Mouse (Mus musculus) limb, embryonic 10.5 days (tissue): ENCODE measurements at regions not wholly inside any gene's neighbourhood (a gene's known extent, or its start where the extent isn't known, plus 50 kb on each side); places are given as distances from the start of the nearest gene placed in this dataset.
"Not testable (repeated sequence)": the region's sequence is repeated elsewhere in the genome, so short reads cannot be mapped to it uniquely, and the experiment has no call there.

Experiments
- DNase-seq: peaks from one replicate; pipeline ENCODE4 v3.0.0-alpha.2; 2017; ENCODE audit warnings: low spot score
- H3K27ac ChIP-seq: fragments of 300-500 bp; sonication (generic); 2 replicates; pipeline ENCODE4 v1.5.1; 2016; ENCODE audit warnings: mild to moderate bottlenecking
- H3K27me3 ChIP-seq: fragments of 300-500 bp; sonication (generic); 2 replicates; pipeline ENCODE4 v1.6.1; 2016; ENCODE audit warnings: low read depth, mild to moderate bottlenecking; ENCODE audit not compliant: poor library complexity, severe bottlenecking
- H3K36me3 ChIP-seq: fragments of 300-500 bp; sonication (generic); 2 replicates; pipeline ENCODE4 v1.6.1; 2016; ENCODE audit warnings: mild to moderate bottlenecking, moderate library complexity
- H3K4me1 ChIP-seq: fragments of 300-500 bp; sonication (generic); 2 replicates; pipeline ENCODE4 v1.6.1; 2016
- H3K4me3 ChIP-seq: fragments of 300-500 bp; sonication (generic); 2 replicates; pipeline ENCODE4 v1.5.1; 2016; ENCODE audit warnings: mild to moderate bottlenecking, moderate library complexity
- H3K9me3 ChIP-seq: fragments of 300-500 bp; sonication (generic); replicated peaks from 2 replicates; pipeline ENCODE4 v1.6.1; 2016; ENCODE audit warnings: mild to moderate bottlenecking
- whole genome bisulfite sequencing: fragments of 180-500 bp; shearing (Covaris S2); methylation state at CpG from one replicate; pipeline ENCODE4 v1.1.7; 2016; 5-methylcytosine and 5-hydroxymethylcytosine counted together

GRCm38 (mm10) chr17:82674593-82674992, 540.5 kb upstream of the Pkdcc start:
- 92% methylated on average over 2 of the region's 2 CpGs for WGBS
- Histone ChIP-seq H3K36me3 (no peaks in the 10 kb centered on the region), H3K27ac (no peak overlapping the region), H3K27me3 (no peaks in the 10 kb centered on the region), H3K4me3 (no peak overlapping the region), H3K4me1 (no peaks in the 10 kb centered on the region), H3K9me3 (no peaks in the 10 kb centered on the region)
- DNase-seq, result no peak

- not testable (repeated sequence) for H3K27me3 ChIP-seq, H3K27ac ChIP-seq, H3K4me3 ChIP-seq, H3K36me3 ChIP-seq, H3K9me3 ChIP-seq, DNase-seq, H3K4me1 ChIP-seq
- WGBS, result 93% methylated on average over 1 of the region's 1 CpGs
These were observed 548.5 kb upstream of the Pkdcc start for GRCm38 (mm10) chr17:82666557-82666956.

- Histone ChIP-seq H3K36me3 (no peaks in the 10 kb centered on the region), H3K27ac (no peak overlapping the region), H3K27me3 (no peaks in the 10 kb centered on the region), H3K4me3 (no peak overlapping the region), H3K4me1 (no peaks in the 10 kb centered on the region), H3K9me3 (no peaks in the 10 kb centered on the region)
- WGBS, result 95% methylated on average over 6 of the region's 6 CpGs
- no peak for DNase-seq
These were observed 550.7 kb upstream of the Pkdcc start for GRCm38 (mm10) chr17:82664352-82664751.

GRCm38 (mm10) chr17:82636459-82637189, 578.5 kb upstream of the Pkdcc start:
- 97% methylated on average over 1 of the region's 1 CpGs for WGBS
- DNase-seq, result no peak
- H3K9me3 ChIP-seq, result no peaks in the 10 kb centered on the region

GRCm38 (mm10) chr17:82635849-82636248, 579.2 kb upstream of the Pkdcc start:
- H3K27me3 ChIP-seq, result no peaks in the 10 kb centered on the region
- no peaks in the 10 kb centered on the region for H3K9me3 ChIP-seq
- no peak for DNase-seq
- H3K4me3 ChIP-seq, result no peak overlapping the region
- 91% methylated on average over 4 of the region's 4 CpGs for WGBS
- no peaks in the 10 kb centered on the region for H3K4me1 ChIP-seq
- no peaks in the 10 kb centered on the region for H3K36me3 ChIP-seq
- no peak overlapping the region for H3K27ac ChIP-seq

More at GRCm38 (mm10) chr17:82636459-82637189, 578.5 kb upstream of the Pkdcc start:
- no peaks in the 10 kb centered on the region for H3K36me3 ChIP-seq
- no peaks in the 10 kb centered on the region for H3K27me3 ChIP-seq
- no peak overlapping the region for H3K27ac ChIP-seq
- no peaks in the 10 kb centered on the region for H3K4me1 ChIP-seq
- no peak overlapping the region for H3K4me3 ChIP-seq

- H3K4me1 ChIP-seq, result no peaks in the 10 kb centered on the region
- no peak overlapping the region for H3K27ac ChIP-seq
- H3K4me3 ChIP-seq, result no peak overlapping the region
- no peaks in the 10 kb centered on the region for H3K36me3 ChIP-seq
- no peaks in the 10 kb centered on the region for H3K27me3 ChIP-seq
- DNase-seq, result no peak
- WGBS, result 86% methylated on average over 3 of the region's 3 CpGs
- H3K9me3 ChIP-seq, result no peaks in the 10 kb centered on the region
These were observed 608.4 kb upstream of the Pkdcc start for GRCm38 (mm10) chr17:82606642-82607175.

GRCm38 (mm10) chr17:82583801-82584200, 631.3 kb upstream of the Pkdcc start:
- DNase-seq, result no peak
- H3K27ac ChIP-seq, result no peak overlapping the region
- H3K9me3 ChIP-seq, result no peaks in the 10 kb centered on the region
- H3K36me3 ChIP-seq, result no peaks in the 10 kb centered on the region
- H3K4me3 ChIP-seq, result no peak overlapping the region
- 57% methylated on average over 2 of the region's 2 CpGs for WGBS
- no peaks in the 10 kb centered on the region for H3K27me3 ChIP-seq
- H3K4me1 ChIP-seq, result no peaks in the 10 kb centered on the region

GRCm38 (mm10) chr17:82533521-82533920, 681.6 kb upstream of the Pkdcc start:
- WGBS, result 80% methylated on average over 5 of the region's 5 CpGs
- Histone ChIP-seq H3K4me3 (no peak overlapping the region), H3K4me1 (no peaks in the 10 kb centered on the region), H3K27ac (no peak overlapping the region), H3K36me3 (no peaks in the 10 kb centered on the region), H3K9me3 (no peaks in the 10 kb centered on the region), H3K27me3 (no peaks in the 10 kb centered on the region)
- no peak for DNase-seq

GRCm38 (mm10) chr17:82518129-82518528, 697.0 kb upstream of the Pkdcc start:
- Histone ChIP-seq H3K4me3 (no peak overlapping the region), H3K4me1 (no peaks in the 10 kb centered on the region), H3K27me3 (no peaks in the 10 kb centered on the region), H3K27ac (no peak overlapping the region), H3K9me3 (no peaks in the 10 kb centered on the region), H3K36me3 (no peaks in the 10 kb centered on the region)
- no peak for DNase-seq

- H3K27ac ChIP-seq, result no peak overlapping the region
- no peak for DNase-seq
- WGBS, result 72% methylated on average over 3 of the region's 3 CpGs
These were observed 698.2 kb upstream of the Pkdcc start for GRCm38 (mm10) chr17:82516850-82517249.

GRCm38 (mm10) chr17:82513816-82514215, 701.3 kb upstream of the Pkdcc start:
- Histone ChIP-seq H3K27ac (no peak overlapping the region), H3K4me3 (no peak overlapping the region), H3K36me3 (no peaks in the 10 kb centered on the region), H3K27me3 (no peaks in the 10 kb centered on the region), H3K4me1 (no peaks in the 10 kb centered on the region), H3K9me3 (no peaks in the 10 kb centered on the region)
- DNase-seq, result no peak
- 57% methylated on average over 2 of the region's 2 CpGs for WGBS

More at GRCm38 (mm10) chr17:82516850-82517249, 698.2 kb upstream of the Pkdcc start:
- H3K36me3 ChIP-seq, result no peaks in the 10 kb centered on the region
- no peak overlapping the region for H3K4me3 ChIP-seq
- no peaks in the 10 kb centered on the region for H3K4me1 ChIP-seq
- no peaks in the 10 kb centered on the region for H3K27me3 ChIP-seq
- H3K9me3 ChIP-seq, result no peaks in the 10 kb centered on the region

GRCm38 (mm10) chr17:82504291-82504690, 710.8 kb upstream of the Pkdcc start:
- WGBS, result 93% methylated on average over 3 of the region's 3 CpGs
- DNase-seq, result no peak

GRCm38 (mm10) chr17:82485544-82485943, 729.5 kb upstream of the Pkdcc start:
- no peak overlapping the region for H3K27ac ChIP-seq
- no peaks in the 10 kb centered on the region for H3K4me1 ChIP-seq
- no peaks in the 10 kb centered on the region for H3K36me3 ChIP-seq
- H3K27me3 ChIP-seq, result no peaks in the 10 kb centered on the region
- 22% methylated on average over 3 of the region's 3 CpGs for WGBS
- no peaks in the 10 kb centered on the region for H3K9me3 ChIP-seq
- H3K4me3 ChIP-seq, result no peak overlapping the region
- no peak for DNase-seq

More at GRCm38 (mm10) chr17:82504291-82504690, 710.8 kb upstream of the Pkdcc start:
- Histone ChIP-seq H3K4me1 (no peaks in the 10 kb centered on the region), H3K36me3 (no peaks in the 10 kb centered on the region), H3K27me3 (no peaks in the 10 kb centered on the region), H3K4me3 (no peak overlapping the region), H3K27ac (no peak overlapping the region), H3K9me3 (no peaks in the 10 kb centered on the region)

GRCm38 (mm10) chr17:82484609-82485008, 730.5 kb upstream of the Pkdcc start:
- 87% methylated on average over 6 of the region's 6 CpGs for WGBS

More at GRCm38 (mm10) chr17:82484609-82485008, 730.5 kb upstream of the Pkdcc start:
- H3K36me3 ChIP-seq, result no peaks in the 10 kb centered on the region
- no peaks in the 10 kb centered on the region for H3K9me3 ChIP-seq
- DNase-seq, result no peak
- H3K4me3 ChIP-seq, result no peak overlapping the region
- H3K27me3 ChIP-seq, result no peaks in the 10 kb centered on the region
- H3K4me1 ChIP-seq, result no peaks in the 10 kb centered on the region
- H3K27ac ChIP-seq, result no peak overlapping the region
